Mouse (Mus musculus): Measurements from ENCODE around the gene Atxn1l. TPM values are rescaled to one million over a fixed set of nuclear protein-coding genes. Genes with fewer than 3 reads are reported as not detected.
"Not testable (repeated sequence)": the region's sequence is repeated elsewhere in the genome, so short reads cannot be mapped to it uniquely, and the experiment has no call there.

Gene Atxn1l
- polyA plus RNA-seq, 1 experiment from 2014 or later, result 4.1 TPM

GRCm38 (mm10) chr8:109756849-109757248 lies 19.3 kb upstream of the Atxn1l start:
- no peaks in the 10 kb centered on the region for H3K9me3 ChIP-seq
- H3K27me3 ChIP-seq (replicated peaks), result no peaks in the 10 kb centered on the region
- H3K36me3 ChIP-seq (replicated peaks), result no peaks in the 10 kb centered on the region
- no peak overlapping the region for H3K27ac ChIP-seq
- no peak for ATAC-seq (replicated peaks)
- no peaks in the 10 kb centered on the region for H3K4me1 ChIP-seq
- 69% methylated on average over 3 of the region's 3 CpGs for WGBS
- H3K4me3 ChIP-seq, result no peak overlapping the region
- no peak overlapping the region for H3K9ac ChIP-seq
- H3K4me2 ChIP-seq, result no peak overlapping the region

GRCm38 (mm10) chr8:109755554-109755953 lies 18.0 kb upstream of the Atxn1l start:
- H3K36me3 ChIP-seq (replicated peaks); H3K4me1 ChIP-seq; H3K27ac ChIP-seq; H3K9me3 ChIP-seq; H3K27me3 ChIP-seq (replicated peaks); ATAC-seq (replicated peaks); H3K9ac ChIP-seq; H3K4me3 ChIP-seq; H3K4me2 ChIP-seq: not testable (repeated sequence)
- 80% methylated on average over 4 of the region's 4 CpGs for WGBS

GRCm38 (mm10) chr8:109754696-109755095 lies 17.2 kb upstream of the Atxn1l start:
- Histone ChIP-seq H3K36me3 (replicated peaks) (no peaks in the 10 kb centered on the region), H3K27ac (no peak overlapping the region), H3K4me2 (no peak overlapping the region), H3K4me1 (no peaks in the 10 kb centered on the region), H3K9me3 (no peaks in the 10 kb centered on the region), H3K9ac (no peak overlapping the region), H3K4me3 (no peak overlapping the region), H3K27me3 (replicated peaks) (no peaks in the 10 kb centered on the region)
- WGBS, result 93% methylated on average over 8 of the region's 8 CpGs
- ATAC-seq (replicated peaks), result no peak

- Histone ChIP-seq H3K36me3 (replicated peaks) (no peaks in the 10 kb centered on the region), H3K27me3 (replicated peaks) (no peaks in the 10 kb centered on the region; the same call in 1 of the 2 replicates), H3K4me2 (no peak overlapping the region), H3K9me3 (no peaks in the 10 kb centered on the region), H3K9ac (no peak overlapping the region), H3K27ac (no peak overlapping the region), H3K4me1 (no peaks in the 10 kb centered on the region), H3K4me3 (no peak overlapping the region)
- 92% methylated on average over 20 of the region's 20 CpGs for WGBS
- no peak for ATAC-seq (replicated peaks)
Observed at GRCm38 (mm10) chr8:109751731-109752485, 14.4 kb upstream of the Atxn1l start.

GRCm38 (mm10) chr8:109750699-109751098 lies 13.2 kb upstream of the Atxn1l start:
- H3K4me3 ChIP-seq, result no peak overlapping the region

GRCm38 (mm10) chr8:109750274-109750673 lies 12.7 kb upstream of the Atxn1l start:
- H3K4me2 ChIP-seq, result no peak overlapping the region
- H3K9me3 ChIP-seq, result no peaks in the 10 kb centered on the region
- no peak overlapping the region for H3K27ac ChIP-seq
- H3K9ac ChIP-seq, result no peak overlapping the region
- H3K4me1 ChIP-seq, result no peaks in the 10 kb centered on the region
- ATAC-seq (replicated peaks), result no peak
- H3K4me3 ChIP-seq, result no peak overlapping the region
- no peaks in the 10 kb centered on the region; the same call in 1 of the 2 replicates for H3K27me3 ChIP-seq (replicated peaks)
- H3K36me3 ChIP-seq (replicated peaks), result no peaks in the 10 kb centered on the region
- 65% methylated on average over 5 of the region's 5 CpGs for WGBS

More at GRCm38 (mm10) chr8:109750699-109751098, 13.2 kb upstream of the Atxn1l start:
- no peak overlapping the region for H3K4me2 ChIP-seq
- no peak for ATAC-seq (replicated peaks)
- H3K9ac ChIP-seq, result no peak overlapping the region
- H3K27me3 ChIP-seq (replicated peaks), result no peaks in the 10 kb centered on the region; the same call in 1 of the 2 replicates
- no peaks in the 10 kb centered on the region for H3K9me3 ChIP-seq
- WGBS, result 84% methylated on average over 12 of the region's 12 CpGs
- no peaks in the 10 kb centered on the region for H3K36me3 ChIP-seq (replicated peaks)
- no peaks in the 10 kb centered on the region for H3K4me1 ChIP-seq
- no peak overlapping the region for H3K27ac ChIP-seq

GRCm38 (mm10) chr8:109747468-109748199 lies 10.1 kb upstream of the Atxn1l start:
- ATAC-seq (replicated peaks), result no peak

GRCm38 (mm10) chr8:109738049-109738380 lies 476 bp upstream of the Atxn1l start:
- Histone ChIP-seq H3K4me1 (peaks cover 19% of the 10 kb centered on the region), H3K27ac (peak overlapping the region; percentile 69; the same call in 1 of the 2 replicates), H3K9me3 (no peaks in the 10 kb centered on the region), H3K4me3 (peak overlapping the region; percentile 100), H3K27me3 (replicated peaks) (no peaks in the 10 kb centered on the region), H3K4me2 (peak overlapping the region; percentile 95), H3K9ac (peak overlapping the region; percentile 100), H3K36me3 (replicated peaks) (peaks cover 13% of the 10 kb centered on the region)
- ATAC-seq (replicated peaks), result no peak; the same call in 1 of the 2 replicates
- 86% methylated on average over 1 of the region's 1 CpGs for WGBS

More at GRCm38 (mm10) chr8:109747468-109748199, 10.1 kb upstream of the Atxn1l start:
- 91% methylated on average over 12 of the region's 12 CpGs for WGBS
- no peak overlapping the region for H3K9ac ChIP-seq
- no peaks in the 10 kb centered on the region for H3K36me3 ChIP-seq (replicated peaks)
- no peaks in the 10 kb centered on the region for H3K9me3 ChIP-seq
- H3K27ac ChIP-seq, result no peak overlapping the region
- no peaks in the 10 kb centered on the region; the same call in 1 of the 2 replicates for H3K27me3 ChIP-seq (replicated peaks)
- H3K4me3 ChIP-seq, result no peak overlapping the region
- H3K4me1 ChIP-seq, result no peaks in the 10 kb centered on the region
- no peak overlapping the region for H3K4me2 ChIP-seq

GRCm38 (mm10) chr8:109736819-109737218 lies 720 bp downstream of the Atxn1l start:
- peak overlapping the region; percentile 95 for H3K4me2 ChIP-seq
- WGBS, result 6% methylated on average over 8 of the region's 8 CpGs
- H3K36me3 ChIP-seq (replicated peaks), result peaks cover 25% of the 10 kb centered on the region
- peak overlapping the region; percentile 100 for H3K9ac ChIP-seq
- peak overlapping the region; percentile 100 for H3K4me3 ChIP-seq
- no peaks in the 10 kb centered on the region for H3K9me3 ChIP-seq
- peak overlapping the region; percentile 69 for H3K27ac ChIP-seq
- H3K27me3 ChIP-seq (replicated peaks), result no peaks in the 10 kb centered on the region
- peaks cover 19% of the 10 kb centered on the region for H3K4me1 ChIP-seq
- ATAC-seq (replicated peaks), result peak; percentile 45

GRCm38 (mm10) chr8:109734018-109734417 lies 3.5 kb downstream of the Atxn1l start:
- Histone ChIP-seq H3K4me2 (no peak overlapping the region), H3K27ac (no peak overlapping the region), H3K36me3 (replicated peaks) (peaks cover 32% of the 10 kb centered on the region), H3K4me3 (no peak overlapping the region), H3K9me3 (no peaks in the 10 kb centered on the region), H3K9ac (no peak overlapping the region), H3K27me3 (replicated peaks) (no peaks in the 10 kb centered on the region), H3K4me1 (peaks cover 19% of the 10 kb centered on the region)
- no peak for ATAC-seq (replicated peaks)
- WGBS, result 94% methylated on average over 3 of the region's 3 CpGs

GRCm38 (mm10) chr8:109731012-109731411 lies 6.5 kb downstream of the Atxn1l start:
- no peak overlapping the region for H3K4me3 ChIP-seq
- ATAC-seq (replicated peaks), result no peak
- no peak overlapping the region for H3K4me2 ChIP-seq
- 90% methylated on average over 3 of the region's 3 CpGs for WGBS
- H3K27me3 ChIP-seq (replicated peaks), result no peaks in the 10 kb centered on the region
- peaks cover 5% of the 10 kb centered on the region for H3K4me1 ChIP-seq
- H3K9me3 ChIP-seq, result no peaks in the 10 kb centered on the region
- H3K27ac ChIP-seq, result no peak overlapping the region
- no peak overlapping the region for H3K9ac ChIP-seq
- peaks cover 45% of the 10 kb centered on the region for H3K36me3 ChIP-seq (replicated peaks)

GRCm38 (mm10) chr8:109725106-109725505 lies 12.4 kb downstream of the Atxn1l start:
- Histone ChIP-seq H3K27ac (no peak overlapping the region), H3K27me3 (replicated peaks) (no peaks in the 10 kb centered on the region), H3K4me3 (no peak overlapping the region), H3K36me3 (replicated peaks) (peaks cover 72% of the 10 kb centered on the region), H3K4me2 (no peak overlapping the region), H3K9me3 (no peaks in the 10 kb centered on the region), H3K4me1 (no peaks in the 10 kb centered on the region), H3K9ac (no peak overlapping the region)
- WGBS, result 87% methylated on average over 3 of the region's 3 CpGs
- ATAC-seq (replicated peaks), result no peak

Data from midbrain, embryonic 15.5 days (tissue).